Mouse (Mus musculus) CH12.LX (cell line): ENCODE measurements around the gene Magi2. TPM values are rescaled to one million over a fixed set of nuclear protein-coding genes. Genes with fewer than 3 reads are reported as not detected.

Source experiments
- DNase-seq: peaks from one replicate; pipeline ENCODE4 v3.0.0-alpha.2; 2013; ENCODE audit errors: extremely low read depth
- H3K27ac ChIP-seq: 2 replicates; pipeline ENCODE4 v1.5.1; 2012; ENCODE audit warnings: low read depth, mild to moderate bottlenecking, control low read depth, moderate library complexity; ENCODE audit not compliant: insufficient read depth
- H3K27me3 ChIP-seq: replicated peaks from 2 replicates; pipeline ENCODE3; 2012; ENCODE audit warnings: inconsistent platforms
- H3K36me3 ChIP-seq, 2 experiments: replicated peaks in 1 of 2; 2 replicates each; pipeline versions ENCODE3 to v1.6.1; 2012; ENCODE audit warnings: inconsistent platforms in 1 of 2, low read length in 1 of 2, mild to moderate bottlenecking in 1 of 2, mixed read lengths in 1 of 2, moderate library complexity in 1 of 2; ENCODE audit not compliant: control insufficient read depth in 1 of 2, insufficient read depth in 1 of 2
- H3K4me1 ChIP-seq, 2 experiments: 2 replicates each; pipeline ENCODE4 v1.6.1; 2012; ENCODE audit warnings: inconsistent platforms in 1 of 2, moderate library complexity in 1 of 2; ENCODE audit not compliant: insufficient read depth in 2 of 2, control insufficient read depth in 1 of 2
- H3K4me2 ChIP-seq: 2 replicates; pipeline ENCODE4 v1.6.1; 2012; ENCODE audit warnings: low read depth, mild to moderate bottlenecking, control low read depth; ENCODE audit not compliant: poor library complexity, insufficient read depth, severe bottlenecking
- H3K4me3 ChIP-seq, 3 experiments: fragments of 150-350 bp in 1 of 3; sonication (generic) in 1 of 3; replicated peaks in 1 of 3; 2 replicates each; pipeline versions ENCODE3 to v1.5.1; 2011 to 2012; ENCODE audit warnings: low read depth in 2 of 3, low read length in 2 of 3, mild to moderate bottlenecking in 2 of 3, moderate library complexity in 2 of 3, control low read depth in 1 of 3, improper control_type of control experiment in 1 of 3, inconsistent platforms in 1 of 3, mixed read lengths in 1 of 3; ENCODE audit not compliant: poor library complexity in 1 of 3
- H3K79me2 ChIP-seq: replicated peaks from 2 replicates; pipeline ENCODE4 v1.6.1; 2012; ENCODE audit warnings: mild to moderate bottlenecking, moderate library complexity; ENCODE audit not compliant: control insufficient read depth, poor library complexity, insufficient read depth, severe bottlenecking; ENCODE audit errors: extremely low read depth
- H3K9ac ChIP-seq: 2 replicates; pipeline ENCODE4 v1.6.1; 2012; ENCODE audit warnings: low read depth, mild to moderate bottlenecking, control low read depth, moderate library complexity; ENCODE audit not compliant: insufficient read depth
- H3K9me3 ChIP-seq: replicated peaks from 2 replicates; pipeline ENCODE3; 2012; ENCODE audit warnings: low read length, inconsistent platforms, mixed read lengths
- ELF1 ChIP-seq: IDR thresholded peaks from 2 replicates; pipeline ENCODE4 v1.6.1; 2014; ENCODE audit warnings: low read depth, mild to moderate bottlenecking, inconsistent platforms, low read length, improper control_type of control experiment
- ETS1 ChIP-seq: conservative IDR thresholded peaks from 2 replicates; pipeline ENCODE4 v1.6.1; 2012; ENCODE audit warnings: low read depth, mild to moderate bottlenecking, inconsistent platforms, low read length, improper control_type of control experiment, moderate library complexity
- GABPA ChIP-seq: IDR thresholded peaks from 2 replicates; pipeline ENCODE4 v1.6.1; 2012; ENCODE audit warnings: low read depth, low read length, improper control_type of control experiment, inconsistent platforms; ENCODE audit not compliant: insufficient replicate concordance
- IRF4 ChIP-seq: IDR thresholded peaks from 2 replicates; pipeline ENCODE4 v1.6.1; 2014; ENCODE audit warnings: low read depth, mild to moderate bottlenecking, inconsistent platforms, low read length, improper control_type of control experiment
- JUN ChIP-seq: IDR thresholded peaks from 2 replicates; pipeline ENCODE4 v1.6.1; 2011; ENCODE audit warnings: low read depth, mild to moderate bottlenecking, low read length, improper control_type of control experiment, moderate library complexity; ENCODE audit not compliant: insufficient read depth
- JUND ChIP-seq: conservative IDR thresholded peaks from 2 replicates; pipeline ENCODE4 v1.6.1; 2011; ENCODE audit warnings: low read depth, low read length, improper control_type of control experiment
- MAX ChIP-seq: IDR thresholded peaks from 2 replicates; pipeline ENCODE4 v1.6.1; 2011; ENCODE audit warnings: low read length, improper control_type of control experiment
- MEF2A ChIP-seq: IDR thresholded peaks from 2 replicates; pipeline ENCODE4 v1.6.1; 2014; ENCODE audit warnings: low read depth, mild to moderate bottlenecking, inconsistent platforms, low read length, improper control_type of control experiment, borderline replicate concordance
- MXI1 ChIP-seq: IDR thresholded peaks from 2 replicates; pipeline ENCODE4 v1.6.1; 2011; ENCODE audit warnings: mild to moderate bottlenecking, low read depth, low read length, improper control_type of control experiment
- NELFE ChIP-seq: IDR thresholded peaks from 2 replicates; pipeline ENCODE4 v1.6.1; 2011; ENCODE audit warnings: low read depth, low read length, improper control_type of control experiment
- RCOR1 ChIP-seq: conservative IDR thresholded peaks from 2 replicates; pipeline ENCODE4 v1.6.1; 2012; ENCODE audit warnings: low read depth, mild to moderate bottlenecking, inconsistent platforms, low read length, improper control_type of control experiment
- SMC3 ChIP-seq: IDR thresholded peaks from 2 replicates; pipeline ENCODE4 v1.6.1; 2011; ENCODE audit warnings: low read depth, low read length, improper control_type of control experiment
- TBP ChIP-seq: conservative IDR thresholded peaks from 2 replicates; pipeline ENCODE4 v1.6.1; 2011; ENCODE audit warnings: low read depth, low read length, improper control_type of control experiment
- ZC3H11A ChIP-seq: IDR thresholded peaks from 2 replicates; pipeline ENCODE4 v1.6.1; 2012; ENCODE audit warnings: low read depth, mild to moderate bottlenecking, inconsistent platforms, low read length, improper control_type of control experiment
- ZKSCAN1 ChIP-seq: IDR thresholded peaks from 2 replicates; pipeline ENCODE4 v1.6.1; 2012; ENCODE audit warnings: low read depth, inconsistent platforms, low read length, improper control_type of control experiment, borderline replicate concordance
- ZMIZ1 ChIP-seq: IDR thresholded peaks from 2 replicates; pipeline ENCODE4 v1.6.1; 2012; ENCODE audit warnings: low read depth, mild to moderate bottlenecking, inconsistent platforms, low read length, improper control_type of control experiment
- ZNF384 ChIP-seq: IDR thresholded peaks from 2 replicates; pipeline ENCODE4 v1.6.1; 2012; ENCODE audit warnings: low read depth, low read length, improper control_type of control experiment, inconsistent platforms
- dilution Hi-C: fragments of 300-500 bp; cut with MboI; formaldehyde crosslinking; loops from 2 replicates; pipeline ENCODE4 v1.14.3; 2020; ENCODE audit warnings: low sequenced_read_pairs; ENCODE audit not compliant: extremely low pct_unique_long_range_greater_than_20kb, extremely low pct_ligation_motif_present
- in situ Hi-C: fragments of 300-500 bp; cut with MboI; formaldehyde crosslinking; loops from 3 replicates; pipeline ENCODE4 v1.14.3; 2019; ENCODE audit warnings: low sequenced_read_pairs, low pct_ligation_motif_present, low pct_unique_long_range_greater_than_20kb, mixed read lengths
- polyA plus RNA-seq: library from polyadenylated mRNA; unstranded; fragments of >175 nt; gene quantifications from 2 replicates; pipeline ENCODE4 v1.2.1, GENCODE M21; 2012; ENCODE audit warnings: low read depth; ENCODE audit not compliant: insufficient read length
- total RNA-seq, 2 experiments: library from RNA; depleted of rRNA; stranded (reverse); fragments of 300-350 nt in 1 of 2; fragments of >200 nt in 1 of 2; gene quantifications; 2 replicates each; pipeline ENCODE4 v1.2.3; 2012 to 2014

Gene Magi2
- total and polyA plus RNA-seq, 3 experiments: 0.37 to 0.63 (median 0.42) TPM

- TF ChIP-seq MAX: no peak
- Histone ChIP-seq H3K79me2 (no peaks in the 10 kb centered on the region), H3K4me1 (no peaks in the 10 kb centered on the region), H3K4me2 (no peak overlapping the region), H3K36me3 (no peaks in the 10 kb centered on the region), H3K9me3 (no peaks in the 10 kb centered on the region), H3K27me3 (no peaks in the 10 kb centered on the region), H3K4me3 (no peak overlapping the region), H3K27ac (no peak overlapping the region), H3K9ac (no peak overlapping the region)
- DNase-seq: no peak
- dilution Hi-C loops: no loop called here
- in situ Hi-C loops: no loop called here
Measured at GRCm38 (mm10) chr5:20257419-20257818, 1030.6 kb downstream of the Magi2 start.

GRCm38 (mm10) chr5:20259719-20260118, 1032.9 kb downstream of the Magi2 start:
- Histone ChIP-seq H3K27me3 (no peaks in the 10 kb centered on the region), H3K9me3 (no peaks in the 10 kb centered on the region), H3K36me3 (no peaks in the 10 kb centered on the region), H3K9ac (no peak overlapping the region), H3K4me1 (no peaks in the 10 kb centered on the region), H3K79me2 (no peaks in the 10 kb centered on the region), H3K27ac (no peak overlapping the region), H3K4me2 (no peak overlapping the region), H3K4me3 (no peak overlapping the region)
- no peak for DNase-seq
- in situ Hi-C loops: no loop called here
- no peak for TF ChIP-seq ZNF384
- no peak for TF ChIP-seq ETS1
- TF ChIP-seq GABPA: no peak
- no peak for TF ChIP-seq JUND
- no peak for TF ChIP-seq ZC3H11A
- TF ChIP-seq NELFE: no peak
- TF ChIP-seq ZKSCAN1: no peak
- no peak for TF ChIP-seq MXI1
- TF ChIP-seq TBP: no peak
- no peak for TF ChIP-seq SMC3
- TF ChIP-seq ZMIZ1: no peak
- TF ChIP-seq JUN: no peak
- TF ChIP-seq MAX: no peak
- TF ChIP-seq ELF1: no peak
- TF ChIP-seq MEF2A: no peak
- TF ChIP-seq IRF4: no peak
- TF ChIP-seq RCOR1: no peak
- dilution Hi-C loops: no loop called here
